Mouse (Mus musculus) heart, postnatal 25 days (tissue): Measurements from ENCODE around the gene Pla2g7. TPM values are rescaled to one million over a fixed set of nuclear protein-coding genes. Genes with fewer than 3 reads are reported as not detected.
"Not testable (repeated sequence)": the region's sequence is repeated elsewhere in the genome, so short reads cannot be mapped to it uniquely, and the experiment has no call there.

ENCODE experiments used
- DNase-seq: peaks from one replicate; pipeline ENCODE4 v3.0.0; 2022; ENCODE audit warnings: low spot score
- intact Hi-C: fragments of 180-260 bp; cut with DNase I; formaldehyde crosslinking; loops from one replicate; pipeline ENCODE4 v1.15.1; 2025
- total RNA-seq, 2 experiments: library from RNA; stranded (reverse); gene quantifications; 2 replicates each; pipeline ENCODE4 v1.2.3; 2021

Gene Pla2g7
- total RNA-seq = 1 to 10 TPM; 5.9 to 6.2 TPM

GRCm38 (mm10) chr17:43567992-43568888, at the start of gene Pla2g7:
Gene Pla2g7, plus strand, starts transcription at chr17:43568098.
- intact Hi-C loops = no loop called here
- DNase-seq = peak; percentile 8

DNA sequence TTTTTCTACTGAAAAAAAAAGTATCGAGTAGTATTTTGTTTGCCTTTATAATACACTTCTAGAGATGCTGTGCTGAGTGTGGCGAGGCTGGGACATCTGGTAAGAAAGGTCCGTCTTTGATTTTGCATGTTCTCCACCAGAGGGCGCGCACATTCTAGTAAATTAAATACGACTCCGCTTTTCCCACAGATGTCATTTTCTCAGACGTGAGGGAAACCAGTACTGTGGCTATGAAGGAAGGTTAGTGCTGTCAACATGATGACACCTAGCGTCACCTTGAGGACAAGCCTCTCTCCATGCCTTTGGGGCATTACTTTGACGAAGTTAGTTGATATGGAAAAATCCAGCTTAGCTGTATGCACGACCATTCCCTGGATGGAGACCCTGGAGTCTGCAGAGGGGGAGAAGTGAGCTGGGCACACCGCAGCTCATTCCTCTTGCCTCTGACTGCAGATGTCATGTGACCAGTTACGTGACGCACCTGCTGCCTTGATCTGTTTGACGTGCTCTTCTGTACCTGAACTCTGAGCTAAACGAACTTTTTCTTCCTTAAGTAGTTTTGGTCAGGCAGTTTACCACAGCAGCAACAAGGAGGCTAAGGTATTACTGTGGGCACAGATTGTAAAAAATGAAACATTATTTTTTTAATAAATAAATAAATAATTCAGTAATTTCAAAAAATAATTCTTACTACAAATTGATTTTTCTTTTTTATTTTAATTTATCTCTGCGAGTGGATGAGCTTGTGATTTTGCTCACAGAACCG, 49.1 kb upstream of the Pla2g7 start:
- peak; percentile 5 for DNase-seq
- intact Hi-C loops = loop anchor here (1.0 to 2.0 kb wide), 3 partner anchors 87 to 254 kb away; no protein-coding TSS in a partner anchor

GRCm38 (mm10) chr17:43520166-43520565, 47.7 kb upstream of the Pla2g7 start:
- no peak for DNase-seq
- intact Hi-C loops = no loop called here

GRCm38 (mm10) chr17:43530507-43530906, 37.4 kb upstream of the Pla2g7 start:
- DNase-seq = no peak
- intact Hi-C loops = no loop called here

DNA sequence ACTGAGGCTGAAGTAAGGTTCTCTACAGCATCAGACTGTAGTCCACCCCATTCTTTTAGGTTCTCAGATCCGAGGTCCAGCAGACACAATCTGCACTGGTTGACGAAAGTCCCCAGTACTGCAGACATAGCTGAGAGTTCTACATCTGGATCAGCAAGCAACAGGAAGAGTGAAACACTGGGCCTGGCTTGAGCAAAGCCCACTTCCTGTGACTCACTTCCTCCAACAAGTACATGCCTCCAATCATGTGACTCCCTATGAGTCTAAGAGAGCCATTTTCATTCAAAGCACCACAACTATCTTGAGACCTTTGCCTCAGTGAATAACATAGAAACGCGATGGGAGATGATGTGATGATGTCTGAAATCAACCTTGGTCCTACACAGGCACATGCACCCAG, 36.7 kb upstream of the Pla2g7 start:
- intact Hi-C loops = no loop called here
- DNase-seq = no peak

- DNase-seq = peak; percentile 7
- intact Hi-C loops = no loop called here
Observed at GRCm38 (mm10) chr17:43534362-43535222, 33.3 kb upstream of the Pla2g7 start.

DNA sequence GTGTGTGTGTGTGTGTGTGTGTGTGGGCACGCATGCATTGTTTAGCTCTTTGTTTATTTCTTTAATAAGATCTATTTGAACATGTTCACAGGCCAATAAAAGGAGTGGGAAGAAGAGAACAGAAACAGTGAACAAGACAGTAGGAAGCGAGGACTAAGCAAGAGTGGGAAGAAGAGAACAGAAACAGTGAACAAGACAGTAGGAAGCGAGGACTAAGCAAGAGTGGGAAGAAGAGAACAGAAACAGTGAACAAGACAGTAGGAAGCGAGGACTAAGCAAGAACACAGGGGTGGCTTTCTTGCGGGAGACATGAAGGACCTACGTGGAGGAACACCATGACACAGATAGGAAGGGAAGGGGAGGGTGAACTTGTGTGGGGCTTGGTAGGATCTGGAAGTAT, 31.1 kb upstream of the Pla2g7 start:
- DNase-seq, intact Hi-C loops: not testable (repeated sequence)

- intact Hi-C loops = no loop called here
- DNase-seq = no peak
Observed at GRCm38 (mm10) chr17:43538767-43539166, 29.1 kb upstream of the Pla2g7 start.

DNA sequence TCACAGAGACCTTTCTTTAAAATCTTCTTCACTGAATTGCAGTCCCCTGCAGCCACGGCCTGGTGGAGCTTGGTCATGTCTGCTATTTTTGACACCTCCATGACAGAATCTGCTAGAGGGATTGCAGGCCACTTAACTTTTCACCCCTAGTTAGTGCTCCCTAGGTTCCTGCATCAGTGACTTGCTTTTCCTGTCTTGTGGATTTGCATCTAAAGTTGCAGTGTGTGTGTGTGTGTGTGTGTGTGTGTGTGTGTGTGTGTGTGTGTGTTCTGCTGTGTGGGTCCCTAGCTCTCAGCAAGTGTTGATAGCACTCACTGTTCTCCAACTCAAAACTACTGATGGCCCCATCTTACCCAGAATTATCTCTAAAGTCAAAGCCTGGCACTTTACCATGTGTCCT, 24.4 kb upstream of the Pla2g7 start, which contains the start of gene Ankrd66:
Gene Ankrd66 (minus strand): TSS at position 101 of the 400 bp plus-strand sequence.
- intact Hi-C loops = no loop called here
- DNase-seq = no peak

DNA sequence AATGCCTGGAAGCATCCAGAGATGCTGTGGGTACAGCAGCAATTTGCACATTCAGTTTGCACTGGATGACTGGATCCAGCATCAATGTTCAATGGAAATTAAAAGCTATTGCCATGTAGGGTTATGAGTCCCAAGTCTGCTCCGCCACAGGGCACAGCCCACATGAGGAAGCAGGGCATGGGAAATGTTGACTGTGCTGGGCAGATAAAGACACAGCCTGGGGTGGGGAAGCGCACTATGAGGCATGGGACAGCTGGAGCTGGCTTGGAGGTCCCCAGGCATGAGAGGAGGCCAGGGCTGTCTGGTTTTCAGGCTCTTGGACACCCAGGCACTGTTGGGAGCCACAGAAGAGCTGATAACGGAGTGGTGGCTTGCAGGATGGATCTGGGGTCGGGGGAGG, 23.9 kb upstream of the Pla2g7 start:
- no peak for DNase-seq
- intact Hi-C loops = no loop called here

DNA sequence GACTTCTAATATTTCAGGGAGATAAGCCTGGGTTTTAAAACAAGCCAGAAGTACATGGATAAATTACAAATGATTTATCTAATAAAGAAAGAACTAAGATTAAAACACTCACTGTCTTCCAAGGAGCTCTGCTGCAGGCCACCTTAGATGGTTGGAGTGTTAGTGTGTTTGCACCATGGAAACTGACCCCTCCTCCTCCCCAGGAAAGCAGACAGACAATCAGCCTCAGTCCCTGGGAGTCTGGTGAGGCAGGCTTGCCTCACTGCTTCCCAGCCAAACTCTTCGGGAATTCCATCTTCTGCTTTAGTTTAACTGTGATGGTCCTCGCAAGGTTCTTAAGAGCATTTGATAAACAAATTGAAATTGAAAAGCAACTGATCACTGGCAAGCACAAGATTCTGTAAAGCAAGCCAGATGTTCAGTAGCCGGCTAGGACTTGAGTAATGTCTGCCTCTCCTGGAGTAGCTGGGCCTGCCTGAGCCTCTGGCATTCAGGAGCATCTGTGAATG, 16.7 kb upstream of the Pla2g7 start:
- no peak for DNase-seq
- intact Hi-C loops = no loop called here

DNA sequence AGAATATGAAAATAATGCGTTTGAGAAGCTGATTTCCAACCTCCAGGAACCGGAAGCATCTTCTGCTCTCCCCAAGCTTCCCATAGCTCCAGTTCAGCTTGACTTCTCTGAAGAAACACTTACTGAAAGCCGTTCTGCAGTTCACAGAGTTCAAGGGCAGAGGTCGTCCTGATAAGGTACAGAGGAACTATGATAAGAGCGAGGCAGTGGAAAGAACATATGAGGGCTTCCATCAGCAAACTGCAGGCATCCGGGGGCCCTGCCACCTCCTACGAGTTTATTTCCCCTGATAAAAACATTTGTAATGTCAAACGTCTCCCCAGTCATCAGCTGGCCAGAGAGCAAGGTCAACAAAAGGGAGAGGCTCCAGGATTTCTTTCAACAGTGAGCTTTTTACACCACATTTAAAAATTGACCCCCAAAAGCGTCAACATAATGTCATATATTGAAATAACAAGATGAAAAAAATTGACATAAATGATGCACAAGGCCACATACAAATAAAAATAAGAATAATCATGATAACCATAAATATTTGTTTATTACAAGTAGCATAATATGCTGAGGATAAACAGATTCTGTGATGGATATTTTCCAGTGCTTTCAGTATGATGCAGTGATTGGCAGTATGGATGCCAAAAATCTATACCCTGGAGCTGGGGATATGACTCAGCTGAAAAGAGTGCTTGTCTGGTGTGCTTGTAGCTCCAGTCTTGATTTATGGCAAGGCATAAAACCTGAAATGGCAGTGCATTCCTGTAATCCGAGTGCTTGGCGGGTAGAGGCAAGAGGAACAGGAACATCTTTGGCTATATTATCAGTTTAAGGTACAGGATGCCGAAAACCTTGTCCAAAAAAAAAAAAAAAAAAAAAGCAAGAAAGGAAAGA, 13.1 kb upstream of the Pla2g7 start:
- intact Hi-C loops = no loop called here
- DNase-seq = no peak

DNA sequence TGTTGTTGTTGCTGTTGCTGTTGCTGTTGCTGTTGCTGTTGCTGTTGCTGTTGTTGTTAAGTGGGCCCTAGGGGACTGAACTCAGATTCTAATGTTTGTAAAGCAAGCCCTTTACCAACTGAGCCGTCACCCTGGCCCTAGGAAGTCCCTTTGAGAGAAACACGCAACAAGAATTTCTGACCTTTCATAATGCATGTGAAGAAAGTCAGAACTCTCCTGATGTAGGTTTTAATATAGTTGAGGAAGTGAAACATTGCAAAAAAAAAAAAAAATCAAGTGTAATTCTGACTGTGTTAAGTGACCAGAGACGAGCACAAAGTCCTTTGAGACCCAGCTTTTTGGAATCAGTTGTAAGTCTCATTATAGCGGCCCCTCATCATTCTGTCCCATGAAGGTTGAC, 10.8 kb upstream of the Pla2g7 start:
- DNase-seq = no peak
- intact Hi-C loops = no loop called here

- intact Hi-C loops = no loop called here
- peak; percentile 38 for DNase-seq
Observed at GRCm38 (mm10) chr17:43557541-43558090, 10.3 kb upstream of the Pla2g7 start.

DNA sequence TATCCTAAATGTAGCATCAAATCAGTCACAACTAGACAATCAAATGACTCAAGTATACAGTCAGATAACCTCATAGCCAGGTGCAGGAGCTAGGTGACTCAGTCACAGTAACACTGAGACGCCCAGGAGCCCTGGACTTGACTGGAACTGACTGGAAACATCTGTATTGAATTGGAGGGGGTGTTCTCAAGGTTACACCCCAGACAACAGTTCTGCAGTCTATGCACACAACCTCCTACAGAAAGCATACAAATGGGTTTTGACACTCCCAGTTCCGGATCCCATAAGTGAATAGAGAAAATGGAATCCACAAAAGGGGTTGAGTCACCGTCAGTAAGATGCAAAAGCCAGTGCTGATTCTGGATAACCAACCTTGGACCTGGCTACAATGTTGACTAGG, 9.2 kb upstream of the Pla2g7 start:
- DNase-seq = no peak
- intact Hi-C loops = no loop called here

- DNase-seq = no peak
- intact Hi-C loops = no loop called here
Observed at GRCm38 (mm10) chr17:43563192-43563987, 4.5 kb upstream of the Pla2g7 start.

DNA sequence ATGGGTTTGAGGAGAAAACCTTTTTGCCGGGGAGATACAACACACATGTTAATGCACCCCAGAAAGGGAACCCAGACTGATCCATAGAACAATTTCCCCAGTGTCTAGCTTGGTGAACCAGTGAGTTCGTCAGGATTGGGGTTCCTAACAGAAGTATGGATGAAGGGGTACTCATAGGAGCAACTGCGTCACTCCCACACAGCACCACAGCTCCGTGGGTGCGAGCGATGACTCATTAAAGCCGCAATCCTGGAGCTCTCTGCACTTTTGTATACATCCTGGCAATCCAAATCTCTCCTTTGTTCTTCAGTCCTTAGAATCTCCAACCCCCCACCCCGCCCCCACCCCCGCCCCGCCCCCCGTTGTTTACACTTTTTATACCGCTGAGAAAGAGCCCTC, 306 bp upstream of the Pla2g7 start:
- no peak for DNase-seq
- intact Hi-C loops = no loop called here

- intact Hi-C loops = no loop called here
- no peak for DNase-seq
Observed at GRCm38 (mm10) chr17:43569287-43569686, 1.4 kb downstream of the Pla2g7 start.
